Mouse (Mus musculus): ENCODE measurements around the gene Pgap1. TPM values are rescaled to one million over a fixed set of nuclear protein-coding genes. Genes with fewer than 3 reads are reported as not detected.

The Pgap1 gene
- polyA plus RNA-seq, 1 experiment from 2014 or later, result 12.4 TPM

DNA sequence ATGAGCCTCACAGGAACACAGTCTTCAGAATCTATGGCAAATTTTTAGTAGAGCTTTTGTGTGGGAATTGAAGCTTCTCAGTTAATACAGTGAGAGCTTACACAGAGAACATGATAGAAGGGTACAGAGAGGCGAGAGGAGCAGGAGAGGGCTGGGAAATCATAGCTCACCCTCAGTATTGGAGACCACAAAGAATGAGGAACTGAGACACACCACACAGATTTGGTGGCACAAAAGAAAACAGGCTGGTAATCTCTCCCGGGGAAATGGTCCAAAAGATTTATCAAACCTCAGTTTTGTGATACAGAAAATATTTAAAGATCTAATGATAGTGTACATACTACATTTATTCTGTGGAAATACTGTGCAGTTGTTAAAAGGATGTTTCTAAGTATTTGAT is 11.6 kb upstream of the Pgap1 start:
- WGBS, result 70% methylated on average over 2 of the region's 2 CpGs
- H3K4me1 ChIP-seq, result no peaks in the 10 kb centered on the region
- H3K4me3 ChIP-seq, result no peak overlapping the region
- H3K27ac ChIP-seq, result no peak overlapping the region
- ATAC-seq (ENCODE audit: low FRiP score, low read depth), result no peak
- no peak overlapping the region for H3K4me2 ChIP-seq (replicated peaks)
- no peaks in the 10 kb centered on the region for H3K27me3 ChIP-seq (replicated peaks)
- H3K36me3 ChIP-seq, result no peaks in the 10 kb centered on the region
- no peaks in the 10 kb centered on the region for H3K9me3 ChIP-seq
- H3K9ac ChIP-seq, result no peak overlapping the region

DNA sequence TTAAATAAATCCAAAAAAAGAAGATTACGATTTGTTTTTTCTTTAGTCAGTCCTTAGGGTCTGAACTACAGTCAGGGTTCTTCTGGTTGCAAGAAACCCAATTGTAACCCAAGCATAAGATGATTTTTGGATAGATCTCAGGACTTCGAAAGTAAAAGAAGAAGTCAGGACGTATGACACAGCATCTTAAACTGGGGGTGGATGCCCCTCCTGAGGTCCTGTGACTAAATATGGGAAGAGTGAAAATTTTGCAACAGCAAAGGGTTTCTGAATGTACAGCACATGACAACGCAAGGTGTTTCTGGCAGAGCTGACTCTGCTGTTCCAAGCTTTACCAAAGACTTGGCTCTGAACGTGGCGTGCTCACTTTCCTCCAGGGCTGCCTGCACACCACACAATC is 6.4 kb upstream of the Pgap1 start:
- whole genome bisulfite sequencing, result 88% methylated on average over 6 of the region's 6 CpGs
- H3K4me2 ChIP-seq (replicated peaks), result no peak overlapping the region
- H3K27me3 ChIP-seq (replicated peaks), result no peaks in the 10 kb centered on the region
- H3K27ac ChIP-seq, result no peak overlapping the region
- ATAC-seq (ENCODE audit: low FRiP score, low read depth), result no peak
- no peaks in the 10 kb centered on the region for H3K9me3 ChIP-seq
- no peaks in the 10 kb centered on the region for H3K36me3 ChIP-seq
- H3K4me3 ChIP-seq, result no peak overlapping the region
- no peaks in the 10 kb centered on the region for H3K4me1 ChIP-seq
- no peak overlapping the region for H3K9ac ChIP-seq

DNA sequence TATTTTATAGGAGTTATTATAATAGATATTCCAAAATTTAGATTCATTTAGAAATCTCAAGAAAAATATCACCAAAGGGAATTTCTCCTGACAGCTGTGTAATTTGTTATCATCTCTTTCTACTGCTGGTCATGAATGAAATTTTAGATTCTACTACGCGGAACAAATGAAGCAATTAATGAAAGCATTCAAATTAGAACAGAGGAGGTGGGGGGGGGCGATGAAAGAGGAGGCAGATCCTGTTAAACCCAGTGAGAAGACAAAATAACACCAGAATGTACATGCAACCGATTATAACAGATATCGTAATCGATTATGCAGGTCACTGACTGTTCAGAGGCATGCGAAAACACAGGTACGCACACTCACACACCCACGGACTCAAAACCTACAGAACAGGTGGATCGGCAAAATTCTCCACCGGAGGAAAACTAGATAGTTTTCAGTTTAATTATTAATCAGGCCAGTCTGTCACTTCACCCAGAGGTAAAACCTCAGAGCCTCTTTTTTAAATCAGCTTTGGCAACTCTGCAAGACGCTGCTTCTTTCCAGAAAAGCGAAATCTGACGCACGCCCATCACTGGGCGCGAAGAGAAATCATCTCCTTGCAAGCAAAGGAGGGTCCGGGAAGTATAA is 780 bp downstream of the Pgap1 start:
- WGBS, result 3% methylated on average over 18 of the region's 18 CpGs

DNA sequence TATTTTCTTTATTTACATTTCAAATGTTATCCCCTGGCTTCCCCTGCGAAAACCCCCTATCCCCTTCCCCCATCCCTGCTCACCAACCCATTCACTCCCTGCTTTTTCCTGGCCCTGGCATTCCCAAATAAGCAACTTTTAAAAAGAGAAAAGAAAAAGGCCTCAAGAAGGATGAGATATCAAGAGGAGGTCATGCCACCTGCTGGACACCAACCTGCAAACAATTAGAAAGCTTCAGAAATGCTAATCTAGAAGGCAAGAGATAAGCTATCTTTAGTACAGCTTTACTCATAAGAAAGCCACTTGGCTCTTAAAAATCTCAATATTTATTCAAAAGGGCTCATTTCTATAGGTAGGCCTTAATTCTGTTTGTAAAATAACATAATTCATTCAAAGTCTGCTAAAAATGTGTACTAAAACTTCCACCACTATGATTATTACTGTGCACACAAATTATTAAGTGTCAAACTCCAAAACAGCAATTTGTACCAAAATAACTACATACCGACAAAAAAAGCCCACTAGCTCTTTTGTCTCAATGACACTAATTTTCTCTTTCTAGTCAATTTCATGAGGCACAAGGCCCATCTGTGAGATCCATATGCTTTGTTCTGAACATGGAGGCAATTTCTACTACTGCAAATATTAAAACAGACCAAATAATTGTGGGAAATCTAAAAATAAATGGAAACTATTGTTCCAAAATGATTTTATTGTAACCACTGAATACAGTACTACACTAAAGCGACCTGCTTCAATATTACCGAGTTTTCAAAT is 1.9 kb downstream of the Pgap1 start:
- Histone ChIP-seq H3K27me3 (replicated peaks) (no peaks in the 10 kb centered on the region), H3K9ac (no peak overlapping the region), H3K9me3 (no peaks in the 10 kb centered on the region), H3K4me1 (no peaks in the 10 kb centered on the region), H3K36me3 (no peaks in the 10 kb centered on the region), H3K4me3 (no peak overlapping the region), H3K27ac (no peak overlapping the region), H3K4me2 (replicated peaks) (peak overlapping the region; percentile 33)
- no peak for ATAC-seq (ENCODE audit: low FRiP score, low read depth)
- 47% methylated on average over 4 of the region's 4 CpGs for WGBS

More for the DNA sequence above, 780 bp downstream of the Pgap1 start:
- Histone ChIP-seq H3K27ac (no peak overlapping the region; the same call in 1 of the 2 replicates), H3K4me1 (no peaks in the 10 kb centered on the region), H3K27me3 (replicated peaks) (no peaks in the 10 kb centered on the region), H3K9me3 (no peaks in the 10 kb centered on the region), H3K4me2 (replicated peaks) (peak overlapping the region; percentile 83), H3K36me3 (no peaks in the 10 kb centered on the region), H3K4me3 (peak overlapping the region; percentile 67), H3K9ac (peak overlapping the region; percentile 66)
- ATAC-seq (ENCODE audit: low FRiP score, low read depth), result 0 out of 2 replicates have a peak, but pooled peaks have one; percentile 3

DNA sequence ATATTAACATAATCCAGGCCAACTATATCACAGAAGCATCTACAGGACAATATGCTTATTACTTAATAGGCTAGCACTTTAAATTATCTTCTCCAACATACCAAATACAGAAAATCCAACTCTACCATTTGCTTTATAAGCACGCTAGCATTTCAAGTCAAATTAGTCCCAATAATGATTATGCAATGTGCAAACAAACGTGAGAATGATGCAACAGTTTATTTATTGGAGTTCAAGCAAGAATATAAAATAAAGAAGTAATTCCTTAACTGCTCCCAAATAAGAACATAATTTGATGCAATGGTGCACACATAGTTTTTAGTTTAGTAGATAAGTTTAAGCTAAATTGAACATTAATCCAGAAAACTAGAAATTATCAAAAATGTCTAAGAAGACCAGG is 4.9 kb downstream of the Pgap1 start:
- Histone ChIP-seq H3K27ac (no peak overlapping the region), H3K27me3 (replicated peaks) (no peaks in the 10 kb centered on the region), H3K4me3 (no peak overlapping the region), H3K36me3 (peaks cover 6% of the 10 kb centered on the region), H3K4me1 (no peaks in the 10 kb centered on the region), H3K4me2 (replicated peaks) (no peak overlapping the region), H3K9me3 (no peaks in the 10 kb centered on the region), H3K9ac (no peak overlapping the region)
- WGBS, result 93% methylated on average over 2 of the region's 2 CpGs
- ATAC-seq (ENCODE audit: low FRiP score, low read depth), result no peak

GRCm38 (mm10) chr1:54545200-54545599 is 12.3 kb downstream of the Pgap1 start:
- no peak overlapping the region for H3K4me3 ChIP-seq
- no peaks in the 10 kb centered on the region for H3K4me1 ChIP-seq
- 95% methylated on average over 9 of the region's 9 CpGs for WGBS
- no peaks in the 10 kb centered on the region for H3K27me3 ChIP-seq (replicated peaks)
- no peak overlapping the region for H3K9ac ChIP-seq
- ATAC-seq (ENCODE audit: low FRiP score, low read depth), result no peak
- H3K36me3 ChIP-seq, result peaks cover 24% of the 10 kb centered on the region
- H3K9me3 ChIP-seq, result no peaks in the 10 kb centered on the region
- H3K4me2 ChIP-seq (replicated peaks), result no peak overlapping the region
- no peak overlapping the region for H3K27ac ChIP-seq

DNA sequence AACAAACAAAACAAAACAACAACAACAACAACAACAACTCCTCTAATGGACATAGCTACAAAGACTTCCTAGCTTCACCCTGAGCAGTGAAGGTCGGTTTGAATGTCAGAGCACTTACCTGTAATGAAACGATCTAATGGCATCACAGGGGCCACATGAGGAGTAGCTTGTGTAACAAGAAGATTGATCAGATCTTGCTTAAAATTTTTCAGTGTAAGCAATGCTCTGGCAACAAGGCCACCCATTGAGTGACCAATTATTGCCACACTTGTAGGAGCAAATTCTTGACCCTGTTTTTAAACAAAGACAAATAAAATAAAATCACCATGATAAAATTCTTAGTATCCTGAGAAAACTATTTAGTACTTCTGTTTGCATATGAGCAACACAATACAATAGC is 14.6 kb downstream of the Pgap1 start:
- Histone ChIP-seq H3K4me2 (replicated peaks) (no peak overlapping the region), H3K27me3 (replicated peaks) (no peaks in the 10 kb centered on the region), H3K4me1 (no peaks in the 10 kb centered on the region), H3K9ac (no peak overlapping the region), H3K4me3 (no peak overlapping the region), H3K9me3 (no peaks in the 10 kb centered on the region), H3K27ac (no peak overlapping the region), H3K36me3 (peaks cover 37% of the 10 kb centered on the region)
- WGBS, result 90% methylated on average over 2 of the region's 2 CpGs
- ATAC-seq (ENCODE audit: low FRiP score, low read depth), result no peak

DNA sequence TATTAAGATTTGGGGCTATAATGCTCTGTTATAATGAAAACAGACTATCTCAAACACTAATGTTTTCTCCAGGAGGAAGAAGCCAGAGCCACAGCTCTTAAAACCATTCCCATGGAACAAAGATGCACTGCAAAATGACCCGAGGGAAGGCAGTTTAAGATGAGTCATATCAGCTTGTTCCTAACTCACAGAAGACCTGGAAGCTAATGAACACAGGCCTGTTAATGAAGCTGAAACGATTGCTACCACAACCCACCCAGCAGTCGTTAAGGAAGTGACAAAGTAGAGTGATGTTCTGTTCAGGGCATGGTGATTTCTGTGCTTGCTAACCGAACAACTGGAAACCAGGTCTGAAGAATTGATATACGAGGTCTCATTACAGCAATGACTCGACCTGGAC is 26.3 kb downstream of the Pgap1 start:
- H3K27me3 ChIP-seq (replicated peaks), result no peaks in the 10 kb centered on the region
- H3K4me1 ChIP-seq, result no peaks in the 10 kb centered on the region
- H3K4me3 ChIP-seq, result no peak overlapping the region
- H3K9ac ChIP-seq, result no peak overlapping the region
- ATAC-seq (ENCODE audit: low FRiP score, low read depth), result no peak
- no peak overlapping the region for H3K4me2 ChIP-seq (replicated peaks)
- peaks cover 5% of the 10 kb centered on the region; the same call in 1 of the 2 replicates for H3K36me3 ChIP-seq
- H3K9me3 ChIP-seq, result no peaks in the 10 kb centered on the region
- 67% methylated on average over 6 of the region's 6 CpGs for WGBS
- H3K27ac ChIP-seq, result no peak overlapping the region

DNA sequence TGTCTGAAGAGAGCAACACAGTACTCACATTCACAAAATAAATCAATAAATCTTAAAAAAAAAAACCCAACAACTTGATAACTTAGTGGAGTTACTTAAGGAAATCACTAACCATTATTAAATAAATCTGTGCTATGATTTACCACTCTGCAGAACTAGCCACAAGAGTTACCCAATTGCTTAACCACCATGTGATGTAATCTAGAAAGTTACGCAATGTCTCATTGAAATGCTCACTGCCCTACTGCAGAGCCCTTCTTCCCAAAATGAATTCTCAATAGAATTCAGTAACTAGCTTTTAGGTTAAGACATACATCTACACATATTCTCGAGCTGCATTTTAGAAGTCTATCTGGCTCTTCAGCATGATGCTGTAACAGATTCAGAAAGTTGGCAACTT is 33.8 kb downstream of the Pgap1 start:
- H3K9me3 ChIP-seq, result no peaks in the 10 kb centered on the region
- H3K4me1 ChIP-seq, result no peaks in the 10 kb centered on the region
- no peak overlapping the region for H3K27ac ChIP-seq
- ATAC-seq (ENCODE audit: low FRiP score, low read depth), result no peak
- no peak overlapping the region for H3K9ac ChIP-seq
- no peak overlapping the region for H3K4me3 ChIP-seq
- no peaks in the 10 kb centered on the region for H3K27me3 ChIP-seq (replicated peaks)
- H3K4me2 ChIP-seq (replicated peaks), result no peak overlapping the region
- WGBS, result 89% methylated on average over 2 of the region's 2 CpGs
- peaks cover 8% of the 10 kb centered on the region for H3K36me3 ChIP-seq

GRCm38 (mm10) chr1:54520062-54520577 is 37.4 kb downstream of the Pgap1 start:
- no peak overlapping the region for H3K4me3 ChIP-seq
- H3K36me3 ChIP-seq, result peaks cover 9% of the 10 kb centered on the region
- H3K4me1 ChIP-seq, result no peaks in the 10 kb centered on the region
- no peak overlapping the region for H3K27ac ChIP-seq
- H3K9me3 ChIP-seq, result no peaks in the 10 kb centered on the region
- WGBS, result 89% methylated on average over 5 of the region's 5 CpGs
- H3K27me3 ChIP-seq (replicated peaks), result no peaks in the 10 kb centered on the region
- ATAC-seq (ENCODE audit: low FRiP score, low read depth), result no peak
- H3K4me2 ChIP-seq (replicated peaks), result no peak overlapping the region
- no peak overlapping the region for H3K9ac ChIP-seq

DNA sequence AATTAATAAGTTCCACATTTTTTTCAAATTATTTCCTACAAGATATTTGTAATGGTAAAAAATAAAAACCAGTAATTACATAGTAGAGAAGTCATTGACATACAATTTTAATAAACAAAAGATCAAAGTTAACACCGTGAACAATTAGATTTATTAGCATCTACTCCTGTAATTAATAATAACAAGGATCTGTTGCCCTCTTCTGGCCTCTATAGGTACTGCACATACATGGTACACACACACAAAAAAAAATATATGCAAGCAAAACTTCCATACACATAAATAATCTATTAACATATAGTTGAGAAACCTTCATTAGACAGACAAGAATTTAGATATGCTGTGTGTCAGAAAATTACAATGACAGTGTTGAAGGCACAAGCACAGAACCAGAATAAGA is 43.6 kb downstream of the Pgap1 start:
- ATAC-seq (ENCODE audit: low FRiP score, low read depth), result no peak
- WGBS, result 84% methylated on average over 1 of the region's 1 CpGs
- no peak overlapping the region for H3K4me2 ChIP-seq (replicated peaks)
- no peaks in the 10 kb centered on the region for H3K9me3 ChIP-seq
- H3K27me3 ChIP-seq (replicated peaks), result no peaks in the 10 kb centered on the region
- H3K27ac ChIP-seq, result no peak overlapping the region
- peaks cover 6% of the 10 kb centered on the region for H3K36me3 ChIP-seq
- H3K4me3 ChIP-seq, result no peak overlapping the region
- no peak overlapping the region for H3K9ac ChIP-seq
- no peaks in the 10 kb centered on the region for H3K4me1 ChIP-seq

DNA sequence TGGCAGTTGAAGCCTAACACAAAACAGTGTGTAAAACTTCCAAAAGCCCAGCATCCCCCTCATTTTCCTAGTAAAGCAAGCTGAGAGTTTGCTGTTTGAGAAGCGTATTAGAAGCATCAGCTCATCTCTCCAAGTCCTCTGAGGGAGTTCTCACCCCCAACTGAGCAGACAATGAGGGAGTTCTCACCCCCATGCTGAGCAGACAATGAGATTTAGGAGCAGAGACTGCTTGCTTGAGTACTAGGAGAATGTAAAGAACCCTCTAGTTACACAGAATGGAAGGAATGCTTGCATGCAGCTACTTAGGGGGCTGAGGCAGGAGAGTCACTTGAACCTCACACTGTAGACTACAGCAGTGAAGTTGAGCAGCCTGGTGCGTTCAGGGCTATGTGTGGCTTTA is 59.0 kb downstream of the Pgap1 start:
- Histone ChIP-seq H3K27me3 (replicated peaks) (no peaks in the 10 kb centered on the region), H3K9ac (no peak overlapping the region), H3K4me3 (no peak overlapping the region), H3K4me2 (replicated peaks) (no peak overlapping the region), H3K36me3 (peaks cover 5% of the 10 kb centered on the region; the same call in 1 of the 2 replicates), H3K27ac (no peak overlapping the region), H3K9me3 (no peaks in the 10 kb centered on the region), H3K4me1 (no peaks in the 10 kb centered on the region)
- ATAC-seq (ENCODE audit: low FRiP score, low read depth), result no peak
- 85% methylated on average over 2 of the region's 2 CpGs for WGBS

All from neural tube, embryonic 12.5 days (tissue).